Mouse (Mus musculus) kidney, adult 9 months (tissue): ENCODE data around the gene Hist2h2be.
"Not testable (repeated sequence)": the region's sequence is repeated elsewhere in the genome, so short reads cannot be mapped to it uniquely, and the experiment has no call there.

ENCODE experiments used
- DNase-seq: peaks from one replicate; pipeline ENCODE4 v3.0.0; 2022

Hist2h2be gene

DNA sequence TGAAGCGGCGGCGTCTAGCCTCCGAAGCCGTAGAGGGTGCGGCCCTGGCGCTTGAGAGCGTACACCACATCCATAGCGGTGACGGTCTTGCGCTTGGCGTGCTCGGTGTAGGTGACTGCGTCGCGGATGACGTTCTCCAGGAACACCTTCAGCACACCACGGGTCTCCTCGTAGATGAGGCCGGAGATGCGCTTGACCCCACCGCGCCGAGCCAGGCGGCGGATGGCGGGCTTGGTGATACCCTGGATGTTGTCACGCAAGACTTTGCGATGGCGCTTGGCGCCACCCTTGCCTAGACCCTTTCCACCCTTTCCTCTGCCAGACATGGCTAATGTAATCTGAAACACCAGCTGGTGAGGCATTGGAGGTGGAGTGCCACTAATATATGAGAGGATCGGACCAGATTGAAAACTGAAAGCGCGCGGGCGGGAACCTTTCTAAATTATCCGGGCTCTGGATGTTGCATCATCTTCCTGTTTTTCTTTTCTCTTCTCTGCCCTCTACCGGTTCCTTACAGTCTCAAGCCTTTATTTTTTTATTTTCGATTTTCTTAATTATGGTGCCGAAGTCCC, 42.1 kb downstream of the Hist2h2be start, which contains the start of gene Hist2h4:
Gene Hist2h4 (minus strand): TSS at position 333 of the 572 bp plus-strand sequence.
- DNase-seq: peak; percentile 99

DNA sequence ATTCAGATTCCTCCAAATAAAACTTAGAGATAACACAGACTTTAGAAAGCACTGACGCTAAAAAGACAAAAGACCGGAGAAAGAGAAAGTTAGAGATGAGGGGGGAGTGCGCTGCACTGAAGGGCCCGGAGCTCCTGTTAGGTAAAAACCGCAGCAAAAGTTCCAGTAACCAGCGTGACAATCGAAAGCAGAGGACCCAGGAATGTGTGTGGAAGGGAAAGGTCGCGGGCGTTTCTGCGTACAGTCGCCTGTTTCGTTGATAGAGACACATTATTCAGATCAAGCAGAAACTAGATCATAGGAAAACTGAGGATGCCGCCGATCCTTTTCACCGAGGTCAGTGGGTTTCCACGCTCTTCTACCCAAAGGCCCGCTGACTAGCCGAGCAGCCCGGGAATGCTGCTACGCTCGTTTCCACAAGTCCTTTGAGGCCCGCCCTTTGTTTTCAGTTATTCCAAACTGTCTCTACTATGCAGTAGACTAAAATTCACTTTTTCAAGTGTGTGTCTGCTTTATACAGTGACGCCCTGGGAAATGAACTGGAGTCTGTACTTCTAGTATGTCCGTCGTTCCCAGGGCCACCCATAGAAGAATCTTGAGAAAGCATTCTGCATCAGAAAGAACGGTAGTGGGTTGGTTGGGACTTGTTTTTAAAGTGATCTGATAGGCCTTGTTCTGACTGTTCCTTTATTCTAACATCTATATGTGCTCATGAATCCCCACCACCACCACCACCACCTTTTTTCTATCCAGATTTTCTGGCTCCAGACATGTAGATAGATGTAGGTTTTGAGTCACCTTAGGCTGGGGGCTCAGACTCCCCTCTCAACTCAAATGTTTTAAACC, 42.9 kb downstream of the Hist2h2be start:
- DNase-seq: no peak

DNA sequence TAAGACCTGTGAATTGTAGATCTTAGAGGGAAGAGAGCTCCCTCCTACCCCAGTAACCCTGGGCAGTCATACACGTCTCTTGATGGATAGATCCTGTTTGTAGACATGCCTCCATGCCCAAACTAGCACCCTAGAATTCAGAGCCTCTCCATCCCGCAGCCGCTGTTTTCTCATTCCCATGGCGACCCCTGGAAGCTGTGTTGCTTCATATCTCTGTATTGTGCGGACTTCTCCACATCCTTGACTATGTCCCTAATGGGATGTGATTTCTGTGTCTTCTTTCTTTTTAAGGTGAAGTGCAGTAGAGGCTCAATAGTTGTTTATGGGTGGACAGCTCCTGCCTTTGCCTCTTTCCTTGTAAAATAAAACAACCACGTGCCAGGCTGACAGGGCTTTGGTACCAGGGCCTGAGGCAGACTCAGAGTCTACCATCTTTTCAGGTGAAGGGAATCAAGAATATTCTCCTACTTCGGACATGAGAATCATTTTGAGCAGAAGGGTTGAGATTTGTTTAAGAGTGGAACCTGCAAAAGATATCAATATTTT, 43.6 kb downstream of the Hist2h2be start:
- no peak for DNase-seq

DNA sequence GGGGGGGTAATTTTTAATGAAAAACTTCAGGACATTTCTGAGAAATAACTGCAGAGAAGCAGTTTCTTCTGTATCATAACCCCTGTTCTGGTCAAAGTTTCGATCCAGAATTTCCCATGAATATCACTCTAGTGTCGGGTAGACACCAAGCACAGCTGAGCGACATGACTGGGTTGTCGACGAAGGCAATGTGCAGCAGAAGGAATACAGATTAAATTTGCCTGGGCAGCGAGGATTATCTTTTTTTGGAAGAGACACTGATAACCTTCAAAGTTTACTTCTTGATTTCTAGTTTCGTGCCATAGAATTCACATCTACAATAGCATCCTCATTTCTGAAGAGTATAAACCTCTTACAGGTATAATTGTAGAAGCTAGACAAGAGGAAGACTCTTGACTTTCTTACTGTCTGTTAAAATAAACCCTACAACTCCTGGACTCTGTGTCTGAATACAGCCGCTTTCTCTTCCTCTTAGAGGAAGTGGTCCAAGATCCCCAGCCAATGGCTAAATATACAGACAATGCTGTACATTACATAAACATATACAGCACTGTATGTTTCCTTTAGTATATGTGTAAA, 45.3 kb downstream of the Hist2h2be start:
- no peak for DNase-seq

DNA sequence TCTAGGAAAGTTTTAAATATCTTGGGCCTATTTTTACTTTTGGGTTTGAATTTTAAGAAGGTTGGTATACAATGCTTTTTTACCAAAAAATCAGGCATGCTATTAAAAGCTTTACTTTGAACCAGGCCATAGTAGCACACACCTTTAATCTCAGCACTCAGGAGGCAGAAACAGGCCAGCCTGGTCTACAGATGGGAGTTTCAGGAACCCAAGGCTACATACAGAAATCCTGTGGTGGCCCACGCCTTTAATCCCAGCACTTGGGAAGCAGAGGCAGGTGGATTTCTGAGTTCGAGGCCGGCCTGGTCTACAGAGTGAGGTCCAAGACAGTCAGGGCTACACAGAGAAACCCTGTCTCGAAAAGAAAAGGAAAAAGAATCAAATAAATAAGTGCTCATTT, 46.6 kb downstream of the Hist2h2be start:
- no peak for DNase-seq

DNA sequence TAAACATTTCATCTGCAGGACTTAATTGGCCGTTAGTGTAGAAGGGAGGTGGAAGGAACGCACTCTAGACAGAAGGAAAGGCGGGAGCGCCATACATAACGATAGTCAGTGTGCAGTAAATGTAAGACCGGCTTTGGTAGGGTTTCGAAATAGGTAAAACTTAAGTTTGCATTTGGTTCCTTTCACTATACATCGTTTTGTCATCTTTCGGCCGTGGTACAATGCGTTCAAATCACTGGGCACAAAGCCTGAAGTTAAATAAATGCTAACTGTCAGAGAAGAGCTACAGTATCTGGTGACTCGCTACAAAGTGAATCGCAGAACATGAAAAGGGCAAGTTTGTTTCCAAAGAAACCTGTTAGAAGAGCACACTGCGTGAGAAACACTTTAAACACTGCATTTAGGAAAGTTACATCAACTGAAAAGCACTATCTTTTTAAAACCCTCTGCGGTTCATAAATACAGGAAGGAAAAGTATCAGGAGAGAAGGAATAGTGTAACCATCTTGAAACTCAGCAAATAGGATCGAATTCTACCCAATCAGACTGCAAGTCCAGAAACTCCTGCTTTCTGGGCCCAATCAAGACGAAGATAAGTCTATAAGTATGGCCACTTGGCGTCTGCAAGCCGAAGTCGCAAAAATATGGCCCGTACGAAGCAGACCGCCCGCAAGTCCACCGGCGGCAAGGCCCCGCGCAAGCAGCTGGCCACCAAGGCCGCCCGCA, 47.3 kb downstream of the Hist2h2be start, which contains the start of gene Hist2h3b:
Gene Hist2h3b (plus strand): TSS at position 604 of the 725 bp plus-strand sequence.
- DNase-seq: peak; percentile 87

DNA sequence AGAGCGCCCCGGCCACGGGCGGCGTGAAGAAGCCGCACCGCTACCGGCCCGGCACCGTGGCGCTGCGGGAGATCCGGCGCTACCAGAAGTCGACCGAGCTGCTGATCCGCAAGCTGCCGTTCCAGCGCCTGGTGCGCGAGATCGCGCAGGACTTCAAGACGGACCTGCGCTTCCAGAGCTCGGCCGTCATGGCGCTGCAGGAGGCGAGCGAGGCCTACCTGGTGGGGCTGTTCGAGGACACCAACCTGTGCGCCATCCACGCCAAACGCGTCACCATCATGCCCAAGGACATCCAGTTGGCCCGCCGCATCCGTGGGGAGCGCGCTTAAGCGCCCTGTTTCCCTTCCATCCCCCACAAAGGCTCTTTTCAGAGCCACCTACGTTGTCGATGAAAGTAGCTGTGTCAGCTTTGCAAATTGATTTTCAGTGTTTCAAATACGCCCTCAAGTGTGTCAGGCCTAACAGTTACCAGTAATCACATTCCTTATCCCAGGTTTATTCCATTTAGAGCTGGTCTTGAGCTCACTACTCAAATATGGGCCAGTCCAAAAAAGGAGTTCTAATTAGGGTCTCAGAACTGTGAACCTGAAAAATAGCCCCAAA, 48.0 kb downstream of the Hist2h2be start:
- not testable (repeated sequence) for DNase-seq

DNA sequence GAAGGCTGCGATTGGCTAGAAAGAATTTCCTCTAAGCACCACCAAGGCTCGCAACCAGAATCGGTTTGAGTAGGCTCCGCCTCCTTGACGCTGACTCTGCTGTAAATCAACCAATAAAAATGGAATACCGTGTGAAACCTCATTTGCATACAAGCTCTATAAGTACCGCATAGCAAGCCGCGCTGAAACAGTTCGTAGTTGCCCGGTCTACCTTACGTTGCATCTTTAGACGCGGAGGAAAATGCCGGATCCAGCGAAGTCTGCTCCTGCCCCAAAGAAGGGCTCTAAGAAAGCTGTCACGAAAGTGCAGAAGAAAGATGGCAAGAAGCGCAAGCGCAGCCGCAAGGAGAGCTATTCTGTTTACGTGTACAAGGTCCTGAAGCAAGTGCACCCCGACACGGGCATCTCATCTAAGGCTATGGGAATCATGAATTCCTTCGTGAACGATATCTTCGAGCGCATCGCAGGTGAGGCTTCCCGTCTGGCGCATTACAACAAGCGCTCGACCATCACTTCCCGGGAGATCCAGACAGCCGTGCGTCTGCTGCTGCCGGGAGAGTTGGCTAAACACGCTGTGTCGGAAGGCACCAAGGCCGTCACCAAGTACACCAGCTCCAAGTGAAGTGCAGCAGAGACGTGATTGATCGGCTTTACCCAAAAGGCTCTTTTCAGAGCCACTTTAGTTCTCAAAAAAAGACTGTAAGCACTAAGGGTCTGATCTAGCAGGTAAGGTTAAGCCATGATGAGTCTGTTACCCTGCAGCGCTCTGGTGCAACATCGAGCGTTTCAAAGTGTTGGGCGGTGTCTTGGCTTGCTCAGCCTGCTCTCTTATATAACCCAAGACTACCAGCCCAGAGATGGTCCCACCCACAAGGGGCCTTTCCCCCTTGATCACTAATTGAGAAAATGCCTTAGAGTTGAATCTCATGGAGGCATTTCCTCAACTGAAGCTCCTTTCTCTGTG, 48.9 kb downstream of the Hist2h2be start, which contains the start of gene Hist2h2bb:
Gene Hist2h2bb (plus strand): TSS at position 242 of the 964 bp plus-strand sequence.
- DNase-seq: peak; percentile 98
